Mouse (Mus musculus) skeletal muscle tissue, adult 2 months (tissue): Measurements from ENCODE around the gene Ccdc92b.

Experiments used
- DNase-seq: peaks from one replicate; pipeline ENCODE4 v3.0.0-alpha.2; 2012; ENCODE audit warnings: low read depth, low spot score

Gene Ccdc92b

DNA sequence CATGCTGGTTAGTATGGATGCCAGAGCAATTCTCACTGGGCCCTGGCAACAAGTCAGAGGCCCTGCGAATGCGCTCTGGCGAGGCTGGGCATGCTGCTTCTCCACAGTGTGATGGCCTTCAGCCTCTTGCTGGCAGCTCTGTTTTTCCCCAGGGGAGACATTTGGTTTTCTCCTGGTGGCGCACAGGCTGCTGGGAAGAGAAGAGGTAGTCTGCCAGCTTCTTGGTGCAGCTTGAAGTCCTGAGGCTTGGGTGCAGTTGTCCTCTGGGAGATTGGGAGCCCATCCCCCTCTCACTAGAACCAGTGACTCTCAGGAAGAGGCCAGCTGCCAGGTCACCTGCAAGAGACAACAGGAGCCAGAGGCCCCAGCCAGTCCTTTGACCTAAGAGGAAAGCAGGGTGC lies 33.4 kb downstream of the Ccdc92b start:
- peak; percentile 71 for DNase-seq

- peak; percentile 69 for DNase-seq
Observed at GRCm38 (mm10) chr11:74653385-74653784, 34.0 kb downstream of the Ccdc92b start.

DNA sequence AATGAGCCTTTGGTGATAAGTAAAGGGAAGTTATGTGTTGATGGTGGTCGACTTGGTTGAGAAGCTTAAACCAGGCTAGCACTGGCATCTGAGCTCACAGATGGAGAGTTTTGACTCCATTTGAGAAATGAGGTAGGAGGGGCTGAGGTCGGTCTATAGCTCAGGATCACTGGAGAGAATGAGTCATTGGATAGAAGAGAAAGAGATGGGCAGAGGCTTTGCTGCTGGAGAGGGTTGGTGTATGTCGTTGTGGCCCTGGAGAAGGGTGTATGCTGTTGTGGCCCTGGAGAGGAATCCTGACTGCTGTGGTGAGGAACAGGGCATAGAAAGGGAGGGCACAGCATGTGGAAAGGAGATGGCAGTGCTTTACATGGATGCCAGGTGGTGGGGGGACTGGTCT lies 36.5 kb downstream of the Ccdc92b start:
- DNase-seq, result no peak

- no peak for DNase-seq
Observed at GRCm38 (mm10) chr11:74660336-74660735, 40.9 kb downstream of the Ccdc92b start.

DNA sequence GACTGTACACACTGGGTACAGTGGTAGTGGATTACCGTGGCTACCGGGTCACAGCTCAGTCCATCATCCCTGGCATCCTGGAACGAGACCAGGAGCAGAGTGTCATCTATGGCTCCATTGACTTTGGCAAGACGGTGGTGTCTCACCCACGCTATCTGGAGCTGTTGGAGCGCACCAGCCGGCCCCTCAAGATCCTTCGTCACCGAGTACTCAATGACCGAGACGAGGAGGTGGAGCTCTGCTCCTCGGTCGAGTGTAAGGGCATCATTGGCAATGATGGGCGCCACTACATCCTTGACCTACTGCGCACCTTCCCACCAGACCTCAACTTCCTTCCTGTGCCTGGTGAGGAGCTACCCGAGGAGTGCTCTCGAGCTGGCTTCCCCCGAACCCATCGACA lies 42.2 kb downstream of the Ccdc92b start:
- DNase-seq, result no peak

DNA sequence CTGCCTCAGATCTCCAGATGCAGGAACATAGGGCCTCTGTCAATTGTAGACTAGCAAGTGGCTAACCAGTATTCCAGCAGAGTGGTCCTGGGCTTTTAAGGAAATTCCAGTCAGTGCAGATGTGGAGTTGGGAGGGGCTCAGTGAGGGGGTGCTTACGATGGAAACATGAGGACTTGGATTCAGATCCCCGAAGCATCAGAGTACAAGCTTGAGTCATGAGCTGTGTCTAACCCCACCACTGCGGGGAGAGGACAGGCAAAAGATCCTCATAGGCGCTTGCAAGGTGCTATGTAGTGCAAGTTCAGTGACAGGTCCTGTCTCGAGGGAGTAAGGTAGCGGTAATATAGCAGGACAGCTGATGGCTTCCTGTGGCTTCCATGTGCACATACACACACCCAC lies 42.8 kb downstream of the Ccdc92b start:
- DNase-seq, result no peak

DNA sequence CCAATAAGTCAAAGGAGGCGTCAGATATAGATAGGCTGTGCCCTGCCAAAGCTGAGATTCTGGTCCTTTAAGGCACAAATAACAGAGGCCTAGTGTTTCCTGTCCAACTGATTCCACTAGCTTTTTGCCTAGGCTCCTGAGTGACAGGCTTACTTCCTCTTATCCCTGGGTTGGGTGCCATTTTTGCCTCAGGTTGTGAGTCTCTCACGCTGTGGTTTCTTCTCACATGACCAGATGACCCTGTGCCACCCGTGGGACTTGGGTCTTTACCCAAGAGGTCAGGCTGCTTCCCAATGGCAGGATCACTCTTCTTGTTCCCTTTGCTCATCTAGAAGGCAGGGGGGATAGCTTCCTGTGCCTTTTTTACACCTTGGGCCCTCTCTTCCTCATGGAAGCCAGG lies 44.9 kb downstream of the Ccdc92b start:
- DNase-seq, result no peak

GRCm38 (mm10) chr11:74664906-74665305 lies 45.5 kb downstream of the Ccdc92b start:
- no peak for DNase-seq

GRCm38 (mm10) chr11:74665631-74666283 lies 46.4 kb downstream of the Ccdc92b start:
- DNase-seq, result no peak

DNA sequence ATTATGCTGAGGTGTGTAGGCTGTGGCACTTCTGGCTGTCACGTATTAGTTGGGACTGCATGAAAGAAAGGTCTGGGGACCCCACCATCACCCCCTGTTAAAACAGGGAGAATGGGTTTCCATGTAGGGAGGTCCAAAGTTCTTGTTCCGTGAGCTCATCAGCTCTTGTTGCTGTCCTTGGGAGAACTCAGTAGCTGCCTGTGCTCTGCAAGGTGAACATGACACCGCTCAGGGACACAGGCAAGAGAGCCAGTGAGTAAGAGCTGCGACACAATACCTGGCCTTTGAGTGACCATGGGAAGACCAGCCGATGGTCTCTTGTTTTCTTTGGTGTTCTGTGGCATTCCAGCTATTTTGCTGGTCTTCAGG lies 46.9 kb downstream of the Ccdc92b start:
- DNase-seq, result no peak

DNA sequence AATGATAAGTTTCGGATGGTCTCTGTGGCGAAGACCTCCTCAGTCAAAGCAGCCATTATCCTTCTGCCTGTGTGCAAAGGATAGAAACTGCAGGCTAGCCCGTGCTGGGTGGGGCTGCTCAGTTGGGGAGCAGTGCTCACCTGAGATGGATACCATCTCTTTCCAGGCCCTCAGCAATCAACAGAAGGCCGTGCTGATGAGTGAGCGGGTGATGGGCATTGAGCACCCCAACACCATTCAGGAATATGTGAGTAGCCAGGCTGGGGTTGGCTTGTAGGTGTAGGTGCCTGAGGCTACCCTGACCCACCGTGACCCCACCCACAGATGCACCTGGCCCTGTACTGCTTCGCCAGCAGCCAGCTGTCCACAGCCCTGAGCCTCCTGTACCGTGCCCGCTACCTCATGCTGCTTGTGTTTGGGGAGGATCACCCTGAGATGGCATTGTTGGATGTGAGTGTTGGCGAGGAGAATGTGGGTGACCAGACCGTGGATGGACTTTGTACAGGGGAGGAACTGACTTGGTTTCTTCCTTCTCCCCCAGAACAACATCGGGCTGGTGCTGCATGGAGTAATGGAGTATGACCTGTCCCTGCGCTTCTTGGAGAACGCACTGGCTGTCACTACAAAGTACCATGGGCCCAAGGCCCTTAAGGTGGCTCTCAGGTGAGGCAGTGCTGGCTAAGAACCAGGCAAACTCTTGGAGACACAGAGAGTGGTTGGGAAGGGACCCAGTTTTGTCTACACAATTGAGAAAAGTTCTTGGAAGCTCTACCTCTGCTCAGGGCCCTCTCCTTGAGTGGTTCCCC lies 47.6 kb downstream of the Ccdc92b start:
- DNase-seq, result no peak

GRCm38 (mm10) chr11:74667582-74668010 lies 48.2 kb downstream of the Ccdc92b start:
- no peak for DNase-seq

DNA sequence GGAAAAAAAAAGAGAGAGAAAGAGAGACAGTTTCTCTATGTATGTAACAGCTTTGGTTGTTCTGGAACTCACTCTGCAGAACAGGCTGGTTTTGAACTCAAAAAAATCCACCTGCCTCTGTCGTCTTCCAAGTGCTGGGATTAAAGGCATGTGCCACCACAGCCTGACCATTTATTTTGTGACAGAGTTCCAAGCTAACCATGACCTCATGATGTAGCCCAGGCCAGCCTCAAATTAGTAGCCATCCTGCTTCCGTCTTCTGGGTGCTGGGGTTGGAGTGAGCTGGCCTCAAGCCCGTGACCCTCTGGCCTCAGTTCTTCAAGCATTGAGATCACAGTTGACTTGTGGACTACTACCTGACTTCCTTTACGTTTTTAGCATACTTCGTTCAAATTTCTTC lies 49.1 kb downstream of the Ccdc92b start:
- DNase-seq, result no peak

- DNase-seq, result no peak
Observed at GRCm38 (mm10) chr11:74668971-74669370, 49.6 kb downstream of the Ccdc92b start.

DNA sequence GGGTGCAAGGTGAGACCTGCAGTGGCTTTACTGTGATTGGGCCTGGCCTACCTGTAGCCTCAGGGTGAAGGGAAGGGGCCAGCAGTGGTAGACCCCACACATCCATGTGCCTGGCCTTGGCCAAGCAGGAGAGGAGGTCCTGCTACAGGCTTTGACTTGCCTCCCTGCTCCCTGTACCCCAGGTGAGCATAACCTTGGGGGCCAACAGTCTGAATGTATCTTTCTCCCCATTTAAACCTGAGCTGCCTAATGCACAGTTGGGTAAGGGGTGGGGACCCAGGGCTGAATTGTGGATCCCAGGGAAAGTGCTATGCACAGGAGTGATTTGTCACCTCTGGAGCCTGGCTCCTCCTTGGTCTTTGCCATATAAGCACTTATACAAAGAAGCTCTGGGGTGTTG lies 50.7 kb downstream of the Ccdc92b start:
- DNase-seq, result no peak

DNA sequence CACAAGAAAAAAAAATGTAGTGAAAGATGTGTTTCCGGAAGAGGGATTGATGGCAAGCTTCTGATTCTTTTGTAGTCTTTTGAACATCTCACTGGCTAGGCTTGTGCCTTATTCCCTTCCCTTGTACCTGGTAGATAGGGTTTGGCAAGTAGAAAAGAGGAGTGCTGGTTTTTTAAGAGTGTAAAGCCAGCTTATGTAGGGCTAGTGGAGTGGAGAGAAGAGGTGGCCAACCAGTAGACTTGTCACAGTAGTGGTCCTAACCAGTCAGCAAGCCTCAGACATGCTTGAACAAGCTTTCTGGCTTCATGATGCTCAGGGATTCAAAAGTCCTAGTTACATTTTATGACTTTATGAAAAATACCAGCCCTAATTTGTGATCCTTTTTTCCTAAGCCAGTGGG lies 51.6 kb downstream of the Ccdc92b start:
- no peak for DNase-seq

GRCm38 (mm10) chr11:74671839-74672238 lies 52.4 kb downstream of the Ccdc92b start:
- DNase-seq, result no peak

DNA sequence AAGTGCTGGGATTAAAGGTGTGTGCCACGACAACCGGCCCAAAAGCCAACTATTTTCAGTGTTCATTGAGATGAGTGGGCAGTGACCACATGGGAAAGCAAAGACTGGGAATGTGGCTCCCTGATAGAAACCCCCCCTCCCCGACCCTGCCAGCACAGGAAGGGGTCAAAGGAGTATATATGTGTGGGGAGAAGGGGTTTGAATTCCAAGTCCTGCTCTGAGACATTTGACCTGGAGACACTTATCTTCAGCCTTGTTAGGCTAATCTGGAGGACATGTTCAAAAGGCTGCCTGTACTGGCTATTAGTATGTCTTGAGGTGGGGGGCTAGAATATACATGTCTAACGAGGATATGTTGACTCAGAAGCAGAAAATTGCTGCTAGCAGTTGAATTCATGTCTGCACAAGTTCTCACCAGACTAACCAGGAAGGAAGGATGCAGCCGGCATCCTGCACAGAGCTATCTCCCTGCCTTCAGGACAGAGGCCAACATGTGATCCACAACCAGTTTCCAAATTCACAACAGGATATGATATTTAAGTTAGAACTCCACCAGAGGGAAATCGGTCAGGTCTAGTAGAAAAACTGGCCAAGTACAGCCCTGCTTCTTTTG lies 53.6 kb downstream of the Ccdc92b start:
- no peak for DNase-seq

DNA sequence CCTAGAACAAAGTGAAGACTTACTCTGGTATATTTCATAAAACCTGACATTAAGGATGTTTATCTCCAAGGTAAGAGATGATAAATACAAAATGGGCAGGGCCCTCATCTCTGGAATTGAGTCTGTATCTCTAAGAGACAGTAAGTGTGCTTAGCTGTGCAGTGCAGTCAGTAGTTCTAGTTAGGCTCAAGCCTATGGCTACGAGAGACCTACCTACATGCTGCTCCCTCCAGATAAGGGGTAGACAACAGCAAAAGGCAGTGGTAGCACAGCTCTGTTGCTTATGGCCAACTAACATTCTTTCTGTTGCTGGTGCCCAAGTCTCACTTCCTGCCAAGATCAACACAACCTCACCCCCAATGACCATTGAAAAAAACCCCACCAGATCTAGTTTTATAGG lies 54.2 kb downstream of the Ccdc92b start:
- DNase-seq, result no peak

DNA sequence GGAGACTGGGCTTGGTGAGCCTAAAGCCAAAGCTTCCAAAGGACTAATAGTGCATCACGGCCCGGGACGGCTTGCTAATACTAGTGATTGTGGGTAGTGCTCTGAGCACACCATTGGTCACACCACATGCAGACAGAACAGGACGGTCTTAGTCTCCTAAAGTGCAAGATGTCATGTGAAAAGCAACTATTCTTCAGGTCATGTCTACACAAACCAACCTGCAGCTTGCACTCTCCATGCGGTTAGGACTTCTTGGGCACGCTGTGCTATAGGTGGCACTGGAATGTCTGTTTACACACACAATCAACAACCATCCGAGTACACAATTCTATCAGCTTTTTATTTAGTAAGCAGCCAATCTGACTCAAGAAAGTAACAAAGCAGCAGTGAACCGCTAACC lies 55.3 kb downstream of the Ccdc92b start:
- DNase-seq, result no peak

- no peak for DNase-seq
Observed at GRCm38 (mm10) chr11:74675156-74675555, 55.8 kb downstream of the Ccdc92b start.
